Mouse (Mus musculus) cortical plate, adult 2 months (tissue): ENCODE measurements around the gene Ppm1n.

Experiments used
- CTCF ChIP-seq: fragments of 200-500 bp; IDR thresholded peaks from 2 replicates; pipeline ENCODE4 v1.5.1; 2011; ENCODE audit warnings: mild to moderate bottlenecking, control low read depth, low read length; ENCODE audit not compliant: insufficient read depth; ENCODE audit errors: extremely low read depth
- POLR2A ChIP-seq: fragments of 200-500 bp; IDR thresholded peaks from 2 replicates; pipeline ENCODE4 v1.6.1; 2011; ENCODE audit warnings: mild to moderate bottlenecking, low read length, control low read depth; ENCODE audit not compliant: insufficient read depth; ENCODE audit errors: extremely low read depth

DNA sequence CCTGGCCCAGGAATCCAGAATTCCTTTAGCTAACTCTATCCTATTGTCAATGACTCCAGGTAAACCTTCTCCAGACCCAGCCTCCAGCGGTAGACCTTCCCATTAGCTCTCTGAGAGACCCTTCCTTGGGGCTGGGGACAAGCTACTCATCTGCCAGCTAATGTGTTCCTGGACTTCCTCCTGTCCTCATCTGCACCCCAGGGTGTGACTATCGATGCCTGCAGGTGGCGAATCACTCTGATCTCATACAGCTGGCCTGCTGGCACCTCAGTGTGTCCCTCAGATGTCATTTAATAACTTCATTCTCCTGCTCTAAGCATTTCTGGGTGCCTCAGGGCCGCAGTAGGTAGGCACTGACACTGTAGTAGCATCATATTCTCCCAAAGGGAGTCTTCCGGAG lies 47.9 kb upstream of the Ppm1n start:
- TF ChIP-seq CTCF (no peak), POLR2A (no peak)
